Mouse (Mus musculus): ENCODE measurements at regions not wholly inside any gene's neighbourhood (a gene's known extent, or its start where the extent isn't known, plus 50 kb on each side); places are given as distances from the start of the nearest gene placed in this dataset.

- Histone ChIP-seq H3K9me3 (replicated peaks) (no peaks in the 10 kb centered on the region), H3K36me3 (replicated peaks) (no peaks in the 10 kb centered on the region), H3K4me3 (replicated peaks) (no peak overlapping the region), H3K4me2 (no peak overlapping the region), H3K4me1 (replicated peaks) (no peaks in the 10 kb centered on the region), H3K27ac (replicated peaks) (no peak overlapping the region), H3K27me3 (no peaks in the 10 kb centered on the region), H3K9ac (no peak overlapping the region)
- WGBS (ENCODE audit: insufficient replicate concordance) = 55% methylated on average over 2 of the region's 2 CpGs
- ATAC-seq (ENCODE audit: insufficient read depth) = no peak
Measured at GRCm38 (mm10) chr10:98695371-98695725, 218.9 kb upstream of the Atp2b1 start.

DNA sequence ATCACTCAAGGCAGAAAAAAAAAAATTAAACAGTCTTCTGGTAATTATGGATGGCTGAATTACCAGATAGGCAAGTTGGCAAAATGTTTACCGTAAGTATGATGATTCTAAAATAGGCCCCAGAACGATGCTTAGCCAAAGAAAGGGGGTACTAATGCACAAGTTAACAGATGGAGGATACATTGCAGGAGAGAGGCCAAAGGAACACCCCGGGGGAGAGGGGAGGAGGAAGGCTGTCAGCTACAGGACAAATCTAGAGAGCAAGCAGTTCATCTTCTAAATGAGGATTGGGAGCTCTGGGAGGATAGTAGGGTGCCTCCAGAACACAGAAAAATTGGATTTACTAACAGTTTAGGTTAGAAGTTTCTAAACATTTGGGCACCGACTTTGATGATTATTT lies 216.3 kb upstream of the Atp2b1 start:
- ATAC-seq (ENCODE audit: insufficient read depth) = no peak

GRCm38 (mm10) chr10:98699579-98699978 lies 214.6 kb upstream of the Atp2b1 start:
- Histone ChIP-seq H3K36me3 (replicated peaks) (no peaks in the 10 kb centered on the region), H3K9me3 (replicated peaks) (no peaks in the 10 kb centered on the region), H3K4me3 (replicated peaks) (no peak overlapping the region), H3K9ac (no peak overlapping the region), H3K27me3 (no peaks in the 10 kb centered on the region), H3K4me2 (no peak overlapping the region), H3K4me1 (replicated peaks) (no peaks in the 10 kb centered on the region), H3K27ac (replicated peaks) (no peak overlapping the region)
- WGBS (ENCODE audit: insufficient replicate concordance) = 70% methylated on average over 4 of the region's 4 CpGs
- no peak for ATAC-seq (ENCODE audit: insufficient read depth)

More for the DNA sequence above, 216.3 kb upstream of the Atp2b1 start:
- Histone ChIP-seq H3K27me3 (no peaks in the 10 kb centered on the region), H3K36me3 (replicated peaks) (no peaks in the 10 kb centered on the region), H3K9me3 (replicated peaks) (no peaks in the 10 kb centered on the region), H3K27ac (replicated peaks) (no peak overlapping the region), H3K4me3 (replicated peaks) (no peak overlapping the region), H3K4me2 (no peak overlapping the region), H3K9ac (no peak overlapping the region), H3K4me1 (replicated peaks) (no peaks in the 10 kb centered on the region)
- 62% methylated on average over 4 of the region's 4 CpGs for WGBS (ENCODE audit: insufficient replicate concordance)

DNA sequence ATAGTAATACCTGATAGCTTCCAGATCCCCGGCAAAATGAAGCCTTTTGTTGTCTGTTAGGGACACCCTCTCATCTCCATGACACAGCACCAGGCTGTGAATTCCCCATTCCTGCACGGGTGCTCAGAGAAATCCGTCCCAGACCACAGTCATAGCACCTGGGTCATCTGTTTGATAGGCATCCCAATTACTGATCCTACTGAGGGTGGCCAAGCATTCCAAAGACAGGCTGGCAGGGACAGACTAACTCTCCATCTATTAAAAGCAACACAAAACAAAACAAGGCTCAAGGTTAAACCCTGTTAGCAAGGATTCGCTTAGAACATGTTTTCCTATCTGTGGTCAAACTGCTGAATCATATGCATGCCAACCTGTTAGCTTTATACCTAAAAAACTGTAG lies 213.8 kb upstream of the Atp2b1 start:
- Histone ChIP-seq H3K4me3 (replicated peaks) (no peak overlapping the region), H3K27ac (replicated peaks) (no peak overlapping the region), H3K9ac (no peak overlapping the region), H3K36me3 (replicated peaks) (no peaks in the 10 kb centered on the region), H3K4me1 (replicated peaks) (no peaks in the 10 kb centered on the region), H3K9me3 (replicated peaks) (no peaks in the 10 kb centered on the region), H3K4me2 (no peak overlapping the region), H3K27me3 (no peaks in the 10 kb centered on the region)
- ATAC-seq (ENCODE audit: insufficient read depth) = no peak
- WGBS (ENCODE audit: insufficient replicate concordance) = 55% methylated on average over 4 of the region's 4 CpGs

DNA sequence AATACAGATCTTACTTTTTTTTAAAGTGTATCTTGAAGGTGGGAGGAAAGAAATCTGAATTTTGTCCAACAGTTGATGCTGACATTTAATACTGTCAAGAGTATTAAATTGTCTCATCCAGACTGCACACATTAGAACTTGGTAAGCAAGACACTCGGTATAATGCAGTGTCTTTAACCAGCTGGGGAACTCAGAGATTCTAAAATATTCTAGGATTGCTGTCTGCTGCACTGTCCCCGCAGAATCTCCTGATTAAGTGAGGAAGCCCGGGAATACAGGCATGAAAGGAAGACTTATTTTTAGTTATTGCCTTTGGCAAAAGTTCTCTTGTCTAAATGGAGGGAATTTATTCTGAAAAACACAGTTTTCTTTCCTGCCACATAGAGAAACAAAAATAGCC lies 212.9 kb upstream of the Atp2b1 start:
- Histone ChIP-seq H3K4me2 (no peak overlapping the region), H3K27ac (replicated peaks) (no peak overlapping the region), H3K27me3 (no peaks in the 10 kb centered on the region), H3K4me1 (replicated peaks) (no peaks in the 10 kb centered on the region), H3K36me3 (replicated peaks) (no peaks in the 10 kb centered on the region), H3K4me3 (replicated peaks) (no peak overlapping the region), H3K9ac (no peak overlapping the region), H3K9me3 (replicated peaks) (no peaks in the 10 kb centered on the region)
- ATAC-seq (ENCODE audit: insufficient read depth) = no peak
- WGBS (ENCODE audit: insufficient replicate concordance) = 48% methylated on average over 3 of the region's 3 CpGs

DNA sequence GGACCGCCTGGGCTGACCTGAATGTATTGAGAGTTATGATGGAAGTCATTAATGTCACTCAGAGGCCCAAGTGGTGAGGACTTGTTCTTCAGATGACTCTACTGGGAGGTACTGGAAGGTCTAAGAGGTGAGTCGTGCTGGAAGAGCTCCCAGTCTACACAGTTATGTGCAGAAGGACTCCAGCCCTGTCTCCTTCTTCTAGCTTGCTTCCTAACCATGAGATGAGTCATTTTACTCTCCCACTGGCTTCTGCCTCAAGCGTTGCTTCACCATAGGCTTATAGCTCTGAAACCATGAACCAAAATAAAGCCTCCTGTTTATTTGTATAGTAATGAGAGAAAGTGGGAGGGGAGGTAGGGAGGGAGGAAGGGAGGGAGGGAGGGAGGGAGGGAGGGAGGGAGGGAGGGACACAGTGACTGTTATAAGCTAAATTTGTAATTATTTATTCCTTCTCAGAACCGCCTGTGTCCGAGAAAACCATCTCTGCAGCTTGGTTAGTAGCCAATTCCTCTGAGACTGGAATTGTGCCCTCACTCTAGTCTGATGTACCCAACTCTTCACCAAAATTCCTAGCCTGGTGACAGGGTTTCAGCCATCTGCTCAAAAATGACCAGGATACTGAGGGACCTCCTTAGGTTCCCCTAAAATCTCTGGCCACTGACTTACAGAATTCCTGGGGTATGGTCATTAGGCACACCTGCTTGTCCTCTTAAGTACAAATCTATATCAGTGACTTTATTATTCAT lies 211.6 kb upstream of the Atp2b1 start:
- Histone ChIP-seq H3K4me1 (replicated peaks) (no peaks in the 10 kb centered on the region), H3K9me3 (replicated peaks) (no peaks in the 10 kb centered on the region), H3K9ac (no peak overlapping the region), H3K4me2 (no peak overlapping the region), H3K27ac (replicated peaks) (no peak overlapping the region), H3K36me3 (replicated peaks) (no peaks in the 10 kb centered on the region), H3K4me3 (replicated peaks) (no peak overlapping the region), H3K27me3 (no peaks in the 10 kb centered on the region)
- no peak for ATAC-seq (ENCODE audit: insufficient read depth)
- WGBS (ENCODE audit: insufficient replicate concordance) = 65% methylated on average over 5 of the region's 5 CpGs

DNA sequence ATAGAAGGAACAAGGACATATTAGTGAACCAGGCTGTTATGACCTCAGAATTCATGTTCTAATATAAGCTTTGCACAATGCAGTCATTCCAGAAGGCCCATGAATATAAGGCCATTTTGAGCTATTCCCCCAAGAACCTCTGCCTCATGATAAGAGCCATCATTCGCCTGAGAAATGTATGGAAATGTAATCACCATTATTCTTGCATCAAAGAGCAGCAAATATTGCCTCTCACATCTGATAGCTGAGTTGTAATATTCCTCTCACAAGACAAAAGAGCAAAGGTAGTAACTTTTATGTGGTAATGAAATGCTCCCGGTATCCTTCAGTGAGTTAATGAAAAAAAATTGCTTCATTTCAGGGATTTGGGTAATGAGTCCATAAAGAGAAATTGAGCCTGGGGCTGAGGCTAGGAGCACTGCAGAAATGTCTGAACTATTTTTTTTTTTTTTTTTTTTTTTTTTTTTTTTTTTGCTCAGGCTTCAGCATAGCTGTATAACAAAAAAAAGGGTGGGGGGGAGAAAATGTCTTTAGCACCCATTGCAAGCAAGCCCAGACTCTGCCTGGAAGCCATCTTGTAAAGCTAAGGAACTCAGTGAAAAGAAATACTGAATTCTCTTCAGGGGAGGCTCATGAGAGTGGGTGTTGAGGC lies 210.4 kb upstream of the Atp2b1 start:
- no peaks in the 10 kb centered on the region for H3K36me3 ChIP-seq (replicated peaks)
- no peak overlapping the region for H3K4me3 ChIP-seq (replicated peaks)
- no peak overlapping the region for H3K4me2 ChIP-seq
- ATAC-seq (ENCODE audit: insufficient read depth) = no peak
- no peaks in the 10 kb centered on the region for H3K9me3 ChIP-seq (replicated peaks)
- WGBS (ENCODE audit: insufficient replicate concordance) = 57% methylated on average over 2 of the region's 2 CpGs
- H3K27me3 ChIP-seq = no peaks in the 10 kb centered on the region
- H3K4me1 ChIP-seq (replicated peaks) = no peaks in the 10 kb centered on the region
- H3K27ac ChIP-seq (replicated peaks) = no peak overlapping the region
- no peak overlapping the region for H3K9ac ChIP-seq

GRCm38 (mm10) chr10:98704559-98704958 lies 209.6 kb upstream of the Atp2b1 start:
- Histone ChIP-seq H3K4me2 (no peak overlapping the region), H3K27ac (replicated peaks) (no peak overlapping the region), H3K9me3 (replicated peaks) (no peaks in the 10 kb centered on the region), H3K4me1 (replicated peaks) (no peaks in the 10 kb centered on the region), H3K36me3 (replicated peaks) (no peaks in the 10 kb centered on the region), H3K27me3 (no peaks in the 10 kb centered on the region), H3K4me3 (replicated peaks) (no peak overlapping the region), H3K9ac (no peak overlapping the region)
- no peak for ATAC-seq (ENCODE audit: insufficient read depth)
- WGBS (ENCODE audit: insufficient replicate concordance) = 59% methylated on average over 6 of the region's 6 CpGs

DNA sequence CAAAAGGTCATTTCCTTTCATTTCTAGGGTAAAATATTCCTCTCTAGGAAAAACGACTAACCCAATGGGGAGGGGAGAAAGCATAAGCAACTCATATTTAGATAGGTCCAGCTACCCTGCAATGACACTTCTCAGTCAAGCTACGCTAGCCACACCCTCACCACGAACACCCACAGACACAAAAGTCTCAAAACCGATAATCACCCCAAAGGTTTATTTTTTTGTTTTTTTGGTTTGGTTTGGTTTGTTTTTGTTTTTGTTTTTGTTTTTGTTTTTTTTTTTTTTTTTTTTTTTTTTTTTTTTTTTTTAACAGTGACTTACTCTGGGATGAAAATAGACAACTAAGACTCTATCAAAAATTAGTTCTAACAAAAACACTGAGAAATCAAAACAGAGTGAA lies 196.3 kb upstream of the Atp2b1 start:
- Histone ChIP-seq H3K27me3 (no peaks in the 10 kb centered on the region), H3K9me3 (replicated peaks) (no peaks in the 10 kb centered on the region), H3K4me1 (replicated peaks) (peaks cover 25% of the 10 kb centered on the region), H3K27ac (replicated peaks) (no peak overlapping the region), H3K9ac (no peak overlapping the region), H3K36me3 (replicated peaks) (no peaks in the 10 kb centered on the region), H3K4me2 (no peak overlapping the region), H3K4me3 (replicated peaks) (no peak overlapping the region)
- WGBS (ENCODE audit: insufficient replicate concordance) = 66% methylated on average over 4 of the region's 4 CpGs
- ATAC-seq (ENCODE audit: insufficient read depth) = no peak

DNA sequence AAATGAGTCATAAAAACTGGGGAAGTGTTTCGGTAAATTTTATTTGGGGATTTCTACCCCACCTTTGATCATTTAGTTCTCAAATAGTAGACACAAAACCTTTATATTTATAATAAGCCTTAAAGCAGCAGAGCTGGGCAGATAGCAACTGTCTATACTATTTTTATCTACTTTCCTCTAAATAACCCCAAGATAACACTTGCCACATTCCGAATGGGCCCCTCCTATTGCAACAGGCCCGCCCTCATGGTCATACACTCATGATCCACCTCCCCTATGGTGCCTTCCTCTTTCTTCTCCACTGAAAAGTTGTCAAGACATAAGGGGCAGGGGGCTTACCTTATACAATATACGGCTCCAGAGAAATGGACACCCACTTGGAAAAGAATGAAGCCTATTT lies 195.5 kb upstream of the Atp2b1 start:
- no peaks in the 10 kb centered on the region for H3K36me3 ChIP-seq (replicated peaks)
- H3K4me3 ChIP-seq (replicated peaks) = no peak overlapping the region
- H3K9me3 ChIP-seq (replicated peaks) = no peaks in the 10 kb centered on the region
- H3K4me1 ChIP-seq (replicated peaks) = peaks cover 25% of the 10 kb centered on the region
- 41% methylated on average over 4 of the region's 4 CpGs for WGBS (ENCODE audit: insufficient replicate concordance)
- no peaks in the 10 kb centered on the region for H3K27me3 ChIP-seq
- H3K27ac ChIP-seq (replicated peaks) = no peak overlapping the region
- ATAC-seq (ENCODE audit: insufficient read depth) = peak; percentile 57
- H3K4me2 ChIP-seq = no peak overlapping the region
- no peak overlapping the region for H3K9ac ChIP-seq

DNA sequence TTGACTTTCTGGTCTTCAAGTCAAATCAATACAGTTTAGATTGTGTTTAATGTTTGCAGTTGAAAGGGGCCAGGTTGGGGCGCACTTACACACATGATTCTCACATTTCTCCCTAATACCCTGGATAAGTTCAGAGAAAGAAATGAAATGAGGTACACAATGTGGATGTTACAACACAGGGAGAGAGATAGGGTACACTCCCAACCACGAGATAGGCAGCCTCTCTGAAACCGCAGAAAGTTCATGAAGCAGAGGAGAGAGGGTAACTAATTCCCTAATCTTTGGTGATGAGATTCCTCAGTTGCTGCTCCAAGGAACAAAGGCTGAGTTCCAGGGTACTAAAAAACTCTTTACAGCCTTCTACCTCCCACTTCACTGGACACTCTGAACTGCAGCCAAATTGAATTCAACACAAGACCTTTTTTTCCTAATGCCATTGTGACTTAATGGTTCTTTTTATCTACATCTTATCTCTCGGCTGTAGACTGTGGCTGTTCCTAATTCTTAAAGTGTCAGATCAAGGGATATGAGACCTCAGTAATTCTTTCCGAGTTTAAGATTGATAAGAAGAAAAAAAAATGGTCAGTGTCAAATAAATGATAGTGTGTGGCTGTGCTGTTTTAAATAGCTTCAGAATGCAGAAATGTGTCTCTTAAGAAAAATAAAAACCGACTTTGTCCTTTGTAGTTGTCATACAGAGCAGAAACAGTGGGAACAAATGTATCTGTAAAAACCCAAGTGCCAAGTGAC lies 193.8 kb upstream of the Atp2b1 start:
- no peak overlapping the region for H3K4me3 ChIP-seq (replicated peaks)
- H3K4me1 ChIP-seq (replicated peaks) = peaks cover 25% of the 10 kb centered on the region
- no peaks in the 10 kb centered on the region for H3K9me3 ChIP-seq (replicated peaks)
- no peaks in the 10 kb centered on the region for H3K36me3 ChIP-seq (replicated peaks)
- no peak overlapping the region for H3K9ac ChIP-seq
- no peak overlapping the region for H3K4me2 ChIP-seq
- H3K27ac ChIP-seq (replicated peaks) = no peak overlapping the region
- WGBS (ENCODE audit: insufficient replicate concordance) = 21% methylated on average over 6 of the region's 6 CpGs
- ATAC-seq (ENCODE audit: insufficient read depth) = no peak
- no peaks in the 10 kb centered on the region for H3K27me3 ChIP-seq

Measured in liver, embryonic 15.5 days (tissue).